Comparison of ENCODE assay signal across 32 mouse cellular contexts in genomic region chr9:51369560-51369959, GRCm38 (mm10). TPM values are rescaled to one million over a fixed set of nuclear protein-coding genes. Genes with fewer than 3 reads are reported as not detected.
A peak's percentile ranks its signal among the peaks of the same experiment; 100 is the strongest.
DNase-seq lines count a peak whose midpoint lies in the region; ATAC-seq and TF ChIP-seq lines count a peak whose summit lies in the region.
"Had no signal": no experiment of that assay in that cellular context is flagged by ENCODE, and none has a peak within 500 bp of the region (broad histone marks: within the 10 kb centered on the region; RNA-seq: fewer than 3 reads in every experiment).

No protein-coding gene starts in this region.

- H3K4me2 ChIP-seq in embryonic facial prominence, embryonic 14.5 days (ENCODE audit: low read depth, low read length), result no peak overlapping the region
- H3K4me2 ChIP-seq: embryonic facial prominence, embryonic 13.5 days; forebrain, embryonic 12.5 days; forebrain, embryonic 15.5 days; heart, embryonic 12.5 days; heart, embryonic 15.5 days; hindbrain, embryonic 13.5 days; intestine, embryonic 15.5 days had no signal

- H3K9me3 ChIP-seq in embryonic facial prominence, embryonic 14.5 days (ENCODE audit: control insufficient read depth, low read length), result no peaks in the 10 kb centered on the region
- H3K9me3 ChIP-seq in embryonic facial prominence, embryonic 10.5 days, result no peaks in the 10 kb centered on the region
- no peaks in the 10 kb centered on the region for H3K9me3 ChIP-seq in MEL (replicated peaks; ENCODE audit: insufficient read depth, low read length)
- H3K9me3 ChIP-seq: embryonic facial prominence, embryonic 13.5 days; forebrain, embryonic 12.5 days; forebrain, embryonic 15.5 days; heart, embryonic 12.5 days; heart, embryonic 15.5 days; hindbrain, embryonic 10.5 days; hindbrain, embryonic 13.5 days; intestine, embryonic 15.5 days had no signal

- H3K79me2 ChIP-seq in MEL (ENCODE audit: control insufficient read depth, insufficient read depth, low read length, poor library complexity), result no peaks in the 10 kb centered on the region

- WGBS in embryonic facial prominence, embryonic 14.5 days, result 63% methylated on average over 3 of the region's 3 CpGs
- 83% methylated on average over 3 of the region's 3 CpGs for WGBS in embryonic facial prominence, embryonic 10.5 days

- no peaks in the 10 kb centered on the region for H3K27me3 ChIP-seq in embryonic facial prominence, embryonic 14.5 days (replicated peaks; ENCODE audit: control insufficient read depth, insufficient read depth, low read length)
- no peaks in the 10 kb centered on the region for H3K27me3 ChIP-seq in embryonic facial prominence, embryonic 10.5 days (replicated peaks; ENCODE audit: low read depth, poor library complexity, severe bottlenecking)
- H3K27me3 ChIP-seq in MEL (ENCODE audit: control insufficient read depth in 1 of 2, insufficient read depth in 2 of 2, low read length in 2 of 2), result no peaks in the 10 kb centered on the region
- no peaks in the 10 kb centered on the region for H3K27me3 ChIP-seq in Patski
- H3K27me3 ChIP-seq: embryonic facial prominence, embryonic 13.5 days; forebrain, embryonic 12.5 days; forebrain, embryonic 15.5 days; heart, embryonic 12.5 days; heart, embryonic 15.5 days; hindbrain, embryonic 13.5 days; intestine, embryonic 15.5 days had no signal

- ATAC-seq in embryonic facial prominence, embryonic 14.5 days (ENCODE audit: low read depth), result no peak
- ATAC-seq in Patski, result peak; percentile 99
- ATAC-seq: activated CD4-positive, CD25-positive, alpha-beta regulatory T cell, adult 4 months; CD4-positive, CD25-positive, alpha-beta regulatory T cell, adult 4 months; forebrain, embryonic 15.5 days; hindbrain, embryonic 16.5 days; intestine, embryonic 15.5 days had no signal

- peak; percentile 9 for DNase-seq in embryonic facial prominence, embryonic 14.5 days (ENCODE audit: low spot score)
- no peak for DNase-seq in embryonic facial prominence, embryonic 10.5 days (ENCODE audit: low spot score)
- DNase-seq in MEL (ENCODE audit: low read depth, low spot score) (peak; percentile 28), Patski (ENCODE audit: low read depth, low spot score) (peak; percentile 84)
- DNase-seq in cerebellum, postnatal 36 days, result no peak
- no peak for DNase-seq in layer of hippocampus, adult 18-20 months (ENCODE audit: low spot score in 2 of 2)
- no peak for DNase-seq in left cerebral cortex, adult 11 months (ENCODE audit: low spot score)
- DNase-seq: adrenal gland, adult 8-10 months; adrenal gland, postnatal 25 days; cerebellum, adult 18-20 months; cerebellum, adult 9-10 months; cerebellum, postnatal 14 days; gastrocnemius, postnatal 25 days; heart, adult 18-20 months; heart, postnatal 10 days; heart, postnatal 36 days had no signal

- H3K4me3 ChIP-seq in embryonic facial prominence, embryonic 14.5 days (ENCODE audit: low read depth, low read length), result no peak overlapping the region
- H3K4me3 ChIP-seq in embryonic facial prominence, embryonic 10.5 days, result no peak overlapping the region
- no peak overlapping the region for H3K4me3 ChIP-seq in MEL (ENCODE audit: control insufficient read depth in 1 of 2, insufficient read depth in 1 of 2, low read depth in 2 of 2, low read length in 2 of 2)
- H3K4me3 ChIP-seq: embryonic facial prominence, embryonic 13.5 days; forebrain, embryonic 12.5 days; forebrain, embryonic 15.5 days; heart, embryonic 12.5 days; heart, embryonic 15.5 days; hindbrain, embryonic 10.5 days; hindbrain, embryonic 13.5 days; intestine, embryonic 15.5 days had no signal

- H3K4me1 ChIP-seq in embryonic facial prominence, embryonic 14.5 days (ENCODE audit: control insufficient read depth, insufficient read depth, low read length), result no peaks in the 10 kb centered on the region
- H3K4me1 ChIP-seq in embryonic facial prominence, embryonic 10.5 days, result no peaks in the 10 kb centered on the region
- peaks cover 0 to 18% of the 10 kb centered on the region in 2 experiments; a peak in 2 of 4 replicates for H3K4me1 ChIP-seq in MEL (ENCODE audit: control insufficient read depth in 1 of 2, insufficient read depth in 2 of 2, low read length in 2 of 2)
- H3K4me1 ChIP-seq: embryonic facial prominence, embryonic 13.5 days; forebrain, embryonic 12.5 days; forebrain, embryonic 15.5 days; heart, embryonic 12.5 days; heart, embryonic 15.5 days; hindbrain, embryonic 10.5 days; hindbrain, embryonic 13.5 days; intestine, embryonic 15.5 days had no signal

- CTCF ChIA-PET in Patski (lab: Charles Lee), result interaction anchor here (1.3 to 1.4 kb wide), 2 partner anchors 21 to 35 kb away, joined by 3 to 4 read pairs; no protein-coding TSS in a partner anchor

- POLR2A ChIA-PET in Patski (lab: Charles Lee), result no interaction called here

- no peak for TF ChIP-seq POLR2A in MEL (IDR thresholded peaks at IDR 0.05; ENCODE audit: control insufficient read depth in 1 of 2, insufficient read depth in 1 of 2, low read depth in 1 of 2, low read length in 2 of 2, poor library complexity in 1 of 2)

- TF ChIP-seq RAD21 in MEL (IDR thresholded peaks at IDR 0.05; ENCODE audit: low read depth, low read length), result no peak

- in situ Hi-C loops in Patski (cut with MboI; ENCODE audit: low pct_unique_long_range_greater_than_20kb), result no loop called here

- no peaks in the 10 kb centered on the region for H3K36me3 ChIP-seq in embryonic facial prominence, embryonic 14.5 days (ENCODE audit: control insufficient read depth, insufficient read depth, low read length)
- H3K36me3 ChIP-seq in embryonic facial prominence, embryonic 10.5 days (replicated peaks), result no peaks in the 10 kb centered on the region
- peaks cover 0 to 26% of the 10 kb centered on the region in 2 experiments; a peak in 2 of 4 replicates for H3K36me3 ChIP-seq in MEL (ENCODE audit: control insufficient read depth in 1 of 2, insufficient read depth in 2 of 2, low read length in 2 of 2)
- H3K36me3 ChIP-seq: embryonic facial prominence, embryonic 13.5 days; forebrain, embryonic 12.5 days; forebrain, embryonic 15.5 days; heart, embryonic 12.5 days; heart, embryonic 15.5 days; hindbrain, embryonic 10.5 days; hindbrain, embryonic 13.5 days; intestine, embryonic 15.5 days had no signal

- TF ChIP-seq CTCF in MEL (IDR thresholded peaks at IDR 0.05 in 2 of 3, conservative IDR thresholded peaks at IDR 0.05 in 1 of 3; ENCODE audit: control insufficient read depth in 1 of 3, insufficient read depth in 1 of 3, low read depth in 2 of 3, low read length in 3 of 3, poor library complexity in 1 of 3, severe bottlenecking in 1 of 3), result no peak
- no peak for TF ChIP-seq CTCF in Patski (IDR thresholded peaks at IDR 0.05)

- no peak overlapping the region for H3K27ac ChIP-seq in embryonic facial prominence, embryonic 14.5 days (replicated peaks; ENCODE audit: low read depth, low read length)
- no peak overlapping the region for H3K27ac ChIP-seq in embryonic facial prominence, embryonic 10.5 days (replicated peaks)
- H3K27ac ChIP-seq in MEL (ENCODE audit: control insufficient read depth, low read depth, low read length), result no peak overlapping the region
- H3K27ac ChIP-seq: embryonic facial prominence, embryonic 13.5 days; forebrain, embryonic 12.5 days; forebrain, embryonic 15.5 days; heart, embryonic 15.5 days; hindbrain, embryonic 10.5 days; hindbrain, embryonic 13.5 days; intestine, embryonic 15.5 days had no signal

- no peak overlapping the region for H3K9ac ChIP-seq in embryonic facial prominence, embryonic 14.5 days (ENCODE audit: low read depth, low read length)
- H3K9ac ChIP-seq in MEL (ENCODE audit: control insufficient read depth, low read depth, low read length, poor library complexity, severe bottlenecking), result no peak overlapping the region
- H3K9ac ChIP-seq: embryonic facial prominence, embryonic 13.5 days; forebrain, embryonic 12.5 days; forebrain, embryonic 15.5 days; heart, embryonic 12.5 days; heart, embryonic 15.5 days; hindbrain, embryonic 13.5 days; intestine, embryonic 15.5 days had no signal

- TF ChIP-seq EP300 in MEL (IDR thresholded peaks at IDR 0.05; ENCODE audit: low read depth in 1 of 2, low read length in 2 of 2), result peak in 1 of 2 experiments; percentile 9; a peak in 2 of 4 replicates

TF ChIP-seq in MEL, 35 proteins besides CTCF, POLR2A, EP300 and RAD21:
- TF ChIP-seq KAT2A (conservative IDR thresholded peaks at IDR 0.05; ENCODE audit: low read depth, low read length) (no peak), CHD2 (IDR thresholded peaks at IDR 0.05; ENCODE audit: low read length) (no peak), BHLHE40 (IDR thresholded peaks at IDR 0.05; ENCODE audit: borderline replicate concordance, low read depth, low read length) (no peak), ZMIZ1 (IDR thresholded peaks at IDR 0.05; ENCODE audit: low read depth, low read length) (no peak), ELF1 (IDR thresholded peaks at IDR 0.05; ENCODE audit: low read depth, low read length) (no peak), GATA1 (IDR thresholded peaks at IDR 0.05; ENCODE audit: low read depth, low read length) (0 out of 2 replicates have a peak, but pooled peaks have one; percentile 6), E2F4 (IDR thresholded peaks at IDR 0.05; ENCODE audit: borderline replicate concordance, low read depth, low read length) (no peak)

RNA-seq across cellular contexts. Expression of gene 1810046K07Rik, which starts 40.8 kb away (rescaled TPM):
- polyA plus RNA-seq in embryonic facial prominence, embryonic 14.5 days (2014; fragmentation: Nextera tagmentation; extraction: Ambion mirVana), result not detected in 2 replicates
- polyA plus RNA-seq in embryonic facial prominence, embryonic 10.5 days (2016; fragmentation: Nextera tagmentation; extraction: Ambion mirVana), result not detected in 2 replicates
- not detected in 2 replicates for total RNA-seq in MEL (2012; rRNA removed)
- polyA plus RNA-seq in MEL (2012; ENCODE audit: insufficient read depth in 1 of 2, insufficient read length in 2 of 2, low read depth in 1 of 2, low replicate concordance in 2 of 2, missing spikeins in 1 of 2), result not detected
- polyA plus RNA-seq in Patski (2021), result not detected
- not detected for total RNA-seq in layer of hippocampus, adult 18-20 months (2021)
- total RNA-seq: adrenal gland, postnatal 25 days; common myeloid progenitor, adult 5-6 weeks; gastrocnemius, adult 8-10 months; gastrocnemius, postnatal 25 days; heart, adult 18-20 months; heart, postnatal 10 days; heart, postnatal 36 days had no signal
- polyA plus RNA-seq: activated CD4-positive, CD25-positive, alpha-beta regulatory T cell, adult 4 months; brain, embryonic 14.5 days; C2C12; CD4-positive, CD25-positive, alpha-beta regulatory T cell, adult 4 months; embryonic facial prominence, embryonic 13.5 days; forebrain, embryonic 12.5 days; forebrain, embryonic 15.5 days; gonadal fat pad, adult 2 months; heart, embryonic 12.5 days; heart, embryonic 15.5 days; hindbrain, embryonic 10.5 days; hindbrain, embryonic 13.5 days; hindbrain, embryonic 16.5 days; intestine, embryonic 15.5 days had no signal

Comparison
In these comparisons a context has a peak if more than half of its experiments do, and no peak if none do; other contexts are left out.
1. DNase-seq: peak in embryonic facial prominence, embryonic 14.5 days (single experiment), MEL (single experiment) and Patski (single experiment); none in embryonic facial prominence, embryonic 10.5 days (single experiment), cerebellum, postnatal 36 days (0 of 2), layer of hippocampus, adult 18-20 months (0 of 2) and left cerebral cortex, adult 11 months (single experiment).